Mouse (Mus musculus): ENCODE data around the gene Amotl1. TPM values are rescaled to one million over a fixed set of nuclear protein-coding genes. Genes with fewer than 3 reads are reported as not detected.
"Not testable (repeated sequence)": the region's sequence is repeated elsewhere in the genome, so short reads cannot be mapped to it uniquely, and the experiment has no call there.

Gene Amotl1
- polyA plus RNA-seq, 1 experiment from 2014 or later, result 19.1 TPM

DNA sequence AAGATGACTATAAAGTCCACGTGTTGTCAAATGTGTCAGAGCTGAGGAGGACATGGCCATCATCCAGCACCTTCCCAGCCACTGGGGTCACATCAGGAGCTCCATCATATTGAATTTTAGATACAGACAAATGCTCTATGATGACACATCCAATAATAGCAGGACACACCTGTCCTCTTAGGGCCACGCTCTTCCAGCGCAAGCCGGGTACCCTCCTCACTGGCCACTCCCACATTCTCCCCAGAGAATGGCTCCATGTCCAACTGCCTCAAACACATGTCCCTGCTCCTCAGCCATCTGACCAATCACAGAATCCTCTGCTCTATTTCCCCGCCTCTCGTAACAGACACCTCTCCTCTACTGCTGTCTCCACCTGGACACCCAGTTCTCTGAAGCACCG lies 54.2 kb downstream of the Amotl1 start:
- H3K9ac ChIP-seq (ENCODE audit: low read length), result no peak overlapping the region
- H3K4me1 ChIP-seq (ENCODE audit: control insufficient read depth, insufficient read depth, low read length), result no peaks in the 10 kb centered on the region
- no peaks in the 10 kb centered on the region for H3K9me3 ChIP-seq (ENCODE audit: control insufficient read depth, low read length)
- no peak overlapping the region for H3K4me2 ChIP-seq (ENCODE audit: low read depth)
- H3K27me3 ChIP-seq (ENCODE audit: control insufficient read depth, insufficient read depth, low read length), result no peaks in the 10 kb centered on the region
- DNase-seq (ENCODE audit: low spot score) (no peak), ATAC-seq (ENCODE audit: insufficient read depth, low FRiP score, low TSS enrichment) (no peak)
- WGBS, result 86% methylated on average over 7 of the region's 7 CpGs
- no peak overlapping the region for H3K4me3 ChIP-seq (ENCODE audit: low read depth, low read length)
- peaks cover 7% of the 10 kb centered on the region for H3K36me3 ChIP-seq (ENCODE audit: control insufficient read depth, insufficient read depth, low read length)
- H3K27ac ChIP-seq (ENCODE audit: low read depth, low read length), result no peak overlapping the region

DNA sequence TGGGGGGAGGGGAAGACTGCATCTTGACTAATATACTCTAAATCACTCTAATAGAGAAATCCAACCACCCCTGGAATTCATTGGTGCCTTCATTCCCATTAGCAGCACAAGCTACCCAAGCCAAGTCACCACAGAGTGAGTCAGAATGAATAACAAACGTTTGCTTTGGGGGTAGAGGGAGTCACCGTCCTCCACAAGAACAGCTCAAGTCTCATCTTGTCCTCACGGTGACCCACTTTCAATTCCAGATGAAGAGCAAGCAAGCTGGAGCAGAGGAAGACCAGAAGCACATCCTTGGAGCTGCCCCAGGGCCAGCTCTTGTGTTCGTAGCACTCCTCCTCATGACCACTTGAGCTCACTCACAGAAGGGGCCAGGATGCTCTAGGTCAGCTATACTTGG lies 56.2 kb downstream of the Amotl1 start:
- WGBS, result 78% methylated on average over 4 of the region's 4 CpGs
- H3K4me3 ChIP-seq (ENCODE audit: low read depth, low read length), result no peak overlapping the region
- no peak overlapping the region for H3K4me2 ChIP-seq (ENCODE audit: low read depth)
- H3K9ac ChIP-seq (ENCODE audit: low read length), result no peak overlapping the region
- H3K9me3 ChIP-seq (ENCODE audit: control insufficient read depth, low read length), result no peaks in the 10 kb centered on the region
- no peak overlapping the region for H3K27ac ChIP-seq (ENCODE audit: low read depth, low read length)
- ATAC-seq (ENCODE audit: insufficient read depth, low FRiP score, low TSS enrichment) (no peak), DNase-seq (ENCODE audit: low spot score) (no peak)
- peaks cover 7% of the 10 kb centered on the region for H3K36me3 ChIP-seq (ENCODE audit: control insufficient read depth, insufficient read depth, low read length)
- H3K27me3 ChIP-seq (ENCODE audit: control insufficient read depth, insufficient read depth, low read length), result no peaks in the 10 kb centered on the region
- peaks cover 2% of the 10 kb centered on the region; the same call in 1 of the 2 replicates for H3K4me1 ChIP-seq (ENCODE audit: control insufficient read depth, insufficient read depth, low read length)

DNA sequence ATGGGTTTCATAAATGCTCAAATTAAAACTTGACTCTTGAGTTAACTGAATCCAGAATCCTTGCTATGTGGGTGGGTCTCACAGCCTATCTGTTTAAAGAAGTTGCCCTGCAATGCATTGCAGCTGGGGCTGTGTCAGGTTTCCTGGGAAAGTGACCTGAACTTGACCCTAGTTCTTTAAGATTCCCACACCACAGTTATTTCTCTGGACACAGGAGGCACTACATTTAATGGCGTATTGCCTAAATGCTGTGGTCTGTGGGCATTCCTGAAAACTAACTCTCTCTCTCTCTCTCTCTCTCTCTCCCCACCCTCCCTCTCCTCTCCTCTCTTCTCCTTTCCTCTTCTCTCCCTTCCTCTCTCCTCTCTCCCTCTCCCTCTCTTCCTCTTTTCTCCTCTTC lies 59.2 kb downstream of the Amotl1 start:
- ATAC-seq (ENCODE audit: insufficient read depth, low FRiP score, low TSS enrichment), result no peak
- Histone ChIP-seq H3K4me2 (ENCODE audit: low read depth) (no peak overlapping the region), H3K4me3 (ENCODE audit: low read depth, low read length) (no peak overlapping the region), H3K36me3 (ENCODE audit: control insufficient read depth, insufficient read depth, low read length) (no peaks in the 10 kb centered on the region; the same call in 1 of the 2 replicates), H3K9me3 (ENCODE audit: control insufficient read depth, low read length) (no peaks in the 10 kb centered on the region), H3K27ac (ENCODE audit: low read depth, low read length) (no peak overlapping the region), H3K4me1 (ENCODE audit: control insufficient read depth, insufficient read depth, low read length) (peaks cover 2% of the 10 kb centered on the region; the same call in 1 of the 2 replicates), H3K9ac (ENCODE audit: low read length) (no peak overlapping the region), H3K27me3 (ENCODE audit: control insufficient read depth, insufficient read depth, low read length) (no peaks in the 10 kb centered on the region)
- no peak for DNase-seq (ENCODE audit: low spot score)
- WGBS, result 42% methylated on average over 1 of the region's 1 CpGs

DNA sequence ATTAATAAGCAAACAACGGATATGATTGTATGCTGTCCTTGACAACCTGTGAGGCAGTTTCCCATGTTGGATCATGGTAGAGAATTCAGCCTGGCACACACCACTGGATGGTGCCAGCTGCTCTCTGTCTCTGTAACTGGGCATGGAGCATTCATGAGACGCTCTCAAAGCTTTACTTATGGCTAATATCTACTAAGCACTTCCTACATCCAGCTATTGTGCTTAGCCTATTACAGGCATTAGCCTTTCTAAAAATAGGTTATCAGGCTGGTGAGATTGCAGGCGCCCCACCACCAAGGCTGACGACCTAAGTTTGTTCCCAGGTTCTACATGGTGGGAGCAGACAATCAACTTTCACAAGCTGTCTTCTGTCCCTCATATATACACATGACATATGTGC lies 65.9 kb downstream of the Amotl1 start:
- WGBS, result 90% methylated on average over 4 of the region's 4 CpGs
- H3K4me1 ChIP-seq (ENCODE audit: control insufficient read depth, insufficient read depth, low read length), result no peaks in the 10 kb centered on the region
- DNase-seq (ENCODE audit: low spot score) (no peak), ATAC-seq (ENCODE audit: insufficient read depth, low FRiP score, low TSS enrichment) (no peak)
- no peak overlapping the region for H3K4me2 ChIP-seq (ENCODE audit: low read depth)
- no peak overlapping the region for H3K9ac ChIP-seq (ENCODE audit: low read length)
- peaks cover 4% of the 10 kb centered on the region; the same call in 1 of the 2 replicates for H3K36me3 ChIP-seq (ENCODE audit: control insufficient read depth, insufficient read depth, low read length)
- H3K4me3 ChIP-seq (ENCODE audit: low read depth, low read length), result no peak overlapping the region
- H3K27ac ChIP-seq (ENCODE audit: low read depth, low read length), result no peak overlapping the region
- H3K9me3 ChIP-seq (ENCODE audit: control insufficient read depth, low read length), result no peaks in the 10 kb centered on the region
- no peaks in the 10 kb centered on the region for H3K27me3 ChIP-seq (ENCODE audit: control insufficient read depth, insufficient read depth, low read length)

DNA sequence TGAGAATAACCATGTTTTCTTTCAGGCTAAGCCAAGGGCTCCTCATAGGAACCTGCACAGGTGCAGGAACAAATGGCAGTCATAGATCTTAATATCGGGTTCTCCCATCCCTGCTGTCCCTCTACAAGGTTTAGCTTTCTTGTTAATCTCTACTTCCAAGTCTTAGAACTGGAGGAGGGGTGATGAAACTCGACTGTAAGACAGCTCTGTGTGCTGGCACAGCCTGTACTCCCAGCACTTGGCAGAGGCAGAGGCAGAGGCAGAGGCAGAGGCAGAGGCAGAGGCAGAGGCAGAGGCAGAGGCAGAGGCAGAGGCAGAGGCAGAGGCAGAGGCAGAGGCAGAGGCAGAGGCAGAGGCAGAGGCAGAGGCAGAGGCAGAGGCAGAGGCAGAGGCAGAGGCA lies 68.5 kb downstream of the Amotl1 start:
- WGBS, result 80% methylated on average over 2 of the region's 2 CpGs
- not testable (repeated sequence) for H3K4me3 ChIP-seq (ENCODE audit: low read depth, low read length); H3K36me3 ChIP-seq (ENCODE audit: control insufficient read depth, insufficient read depth, low read length); H3K27me3 ChIP-seq (ENCODE audit: control insufficient read depth, insufficient read depth, low read length); H3K4me2 ChIP-seq (ENCODE audit: low read depth); H3K9me3 ChIP-seq (ENCODE audit: control insufficient read depth, low read length); H3K27ac ChIP-seq (ENCODE audit: low read depth, low read length); ATAC-seq (ENCODE audit: insufficient read depth, low FRiP score, low TSS enrichment); DNase-seq (ENCODE audit: low spot score); H3K9ac ChIP-seq (ENCODE audit: low read length); H3K4me1 ChIP-seq (ENCODE audit: control insufficient read depth, insufficient read depth, low read length)

DNA sequence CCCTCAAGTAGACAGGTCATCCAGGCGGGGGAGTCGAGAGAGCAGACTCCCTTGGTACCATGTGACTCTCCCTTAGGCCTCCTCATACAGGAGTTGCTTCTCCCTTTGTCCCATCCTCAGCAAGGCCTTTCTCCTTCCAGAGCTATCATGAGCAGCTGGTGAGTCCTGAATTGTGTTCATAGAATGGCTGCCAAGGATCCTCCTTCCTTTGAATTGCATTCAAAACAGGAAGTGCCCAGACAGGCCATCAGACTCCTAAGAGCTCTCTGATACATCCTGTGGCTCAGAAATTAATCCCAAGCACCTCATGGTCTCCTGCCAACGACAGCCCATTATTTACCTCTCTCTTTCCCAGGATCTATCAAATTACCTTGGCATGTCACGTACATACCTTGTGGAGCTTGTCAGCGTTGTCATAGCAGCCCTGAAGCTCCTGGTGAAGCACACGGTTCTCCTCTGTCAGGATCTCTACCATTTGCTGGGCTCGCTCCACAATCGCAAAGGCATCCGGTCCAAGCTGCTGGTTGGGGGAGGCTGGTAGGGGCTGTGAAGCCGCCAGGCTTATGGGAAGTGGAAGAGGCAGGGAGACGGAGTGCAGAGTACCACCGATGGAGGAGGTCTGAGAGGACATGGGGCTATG lies 70.0 kb downstream of the Amotl1 start:
- ATAC-seq (ENCODE audit: insufficient read depth, low FRiP score, low TSS enrichment) (no peak), DNase-seq (ENCODE audit: low spot score) (no peak)
- Histone ChIP-seq H3K9ac (ENCODE audit: low read length) (no peak overlapping the region), H3K4me1 (ENCODE audit: control insufficient read depth, insufficient read depth, low read length) (no peaks in the 10 kb centered on the region), H3K27ac (ENCODE audit: low read depth, low read length) (no peak overlapping the region), H3K4me2 (ENCODE audit: low read depth) (no peak overlapping the region), H3K36me3 (ENCODE audit: control insufficient read depth, insufficient read depth, low read length) (peaks cover 5% of the 10 kb centered on the region; the same call in 1 of the 2 replicates), H3K4me3 (ENCODE audit: low read depth, low read length) (no peak overlapping the region), H3K9me3 (ENCODE audit: control insufficient read depth, low read length) (no peaks in the 10 kb centered on the region), H3K27me3 (ENCODE audit: control insufficient read depth, insufficient read depth, low read length) (no peaks in the 10 kb centered on the region)
- 84% methylated on average over 12 of the region's 12 CpGs for WGBS

DNA sequence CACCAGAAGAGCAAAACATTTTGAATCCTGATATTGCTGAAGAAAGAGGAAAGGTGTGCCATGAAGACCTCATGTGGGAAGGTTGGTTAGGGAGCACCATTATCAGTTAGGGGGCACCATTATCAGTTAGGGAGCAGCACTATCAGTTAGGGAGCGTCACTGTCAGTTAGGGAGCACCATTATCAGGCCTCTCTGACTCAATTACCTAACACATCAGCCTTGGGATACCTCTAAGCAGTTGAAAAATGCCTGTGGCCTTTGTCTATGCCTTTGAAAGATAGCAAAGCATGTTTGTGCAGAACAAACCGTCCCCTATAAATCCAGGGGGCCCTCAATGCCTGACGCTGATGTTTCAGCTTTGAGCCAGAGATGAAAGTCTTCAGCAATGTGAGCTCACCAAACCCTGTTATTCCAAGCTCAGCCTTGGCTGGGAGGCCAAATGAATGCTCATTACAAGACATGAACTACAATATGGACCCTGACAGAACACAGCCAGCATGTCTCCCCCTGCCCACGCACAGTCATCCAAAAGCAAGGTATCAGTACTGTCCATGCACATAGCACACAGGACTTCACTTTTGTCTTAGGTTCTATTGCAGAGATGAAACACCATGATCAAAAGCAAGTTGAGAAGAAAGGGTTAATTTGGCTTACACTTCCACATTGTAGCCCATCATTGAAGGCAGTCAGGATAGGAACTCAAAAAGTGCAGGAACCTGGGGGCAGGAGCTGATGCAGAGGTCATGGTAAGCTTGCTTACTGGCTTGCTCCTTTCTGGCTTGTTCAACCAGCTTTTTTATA lies 75.5 kb downstream of the Amotl1 start:
- Histone ChIP-seq H3K27ac (ENCODE audit: low read depth, low read length) (no peak overlapping the region), H3K9me3 (ENCODE audit: control insufficient read depth, low read length) (no peaks in the 10 kb centered on the region), H3K36me3 (ENCODE audit: control insufficient read depth, insufficient read depth, low read length) (peaks cover 10% of the 10 kb centered on the region; the same call in 1 of the 2 replicates), H3K27me3 (ENCODE audit: control insufficient read depth, insufficient read depth, low read length) (no peaks in the 10 kb centered on the region), H3K4me2 (ENCODE audit: low read depth) (no peak overlapping the region), H3K4me3 (ENCODE audit: low read depth, low read length) (no peak overlapping the region), H3K4me1 (ENCODE audit: control insufficient read depth, insufficient read depth, low read length) (no peaks in the 10 kb centered on the region), H3K9ac (ENCODE audit: low read length) (no peak overlapping the region)
- ATAC-seq (ENCODE audit: insufficient read depth, low FRiP score, low TSS enrichment) (no peak), DNase-seq (ENCODE audit: low spot score) (no peak)
- 90% methylated on average over 4 of the region's 4 CpGs for WGBS

DNA sequence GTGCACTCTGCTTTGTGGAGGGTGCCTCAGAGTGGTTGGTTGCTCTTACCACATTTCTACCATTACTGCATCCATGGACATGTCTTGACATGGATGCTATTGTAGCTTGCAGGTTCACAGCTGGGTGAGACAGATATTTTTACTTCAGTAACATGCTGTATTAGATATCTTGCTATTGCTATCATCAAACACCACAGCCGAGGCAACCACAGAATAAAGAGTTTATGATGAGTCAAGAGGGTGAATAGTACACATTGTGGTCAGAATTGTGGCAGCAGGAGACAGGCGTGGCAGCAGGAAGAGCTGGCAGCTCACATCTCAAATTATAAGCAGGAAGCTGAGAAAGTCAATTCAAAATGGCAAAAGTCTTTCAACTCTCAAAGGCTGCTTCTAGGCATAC lies 76.4 kb downstream of the Amotl1 start:
- ATAC-seq (ENCODE audit: insufficient read depth, low FRiP score, low TSS enrichment) (no peak), DNase-seq (ENCODE audit: low spot score) (no peak)
- H3K9ac ChIP-seq (ENCODE audit: low read length), result no peak overlapping the region
- WGBS, result 89% methylated on average over 2 of the region's 2 CpGs
- peaks cover 12% of the 10 kb centered on the region; the same call in 1 of the 2 replicates for H3K36me3 ChIP-seq (ENCODE audit: control insufficient read depth, insufficient read depth, low read length)
- H3K4me2 ChIP-seq (ENCODE audit: low read depth), result no peak overlapping the region
- H3K27ac ChIP-seq (ENCODE audit: low read depth, low read length), result no peak overlapping the region
- no peak overlapping the region for H3K4me3 ChIP-seq (ENCODE audit: low read depth, low read length)
- H3K4me1 ChIP-seq (ENCODE audit: control insufficient read depth, insufficient read depth, low read length), result no peaks in the 10 kb centered on the region
- no peaks in the 10 kb centered on the region for H3K9me3 ChIP-seq (ENCODE audit: control insufficient read depth, low read length)
- H3K27me3 ChIP-seq (ENCODE audit: control insufficient read depth, insufficient read depth, low read length), result no peaks in the 10 kb centered on the region

DNA sequence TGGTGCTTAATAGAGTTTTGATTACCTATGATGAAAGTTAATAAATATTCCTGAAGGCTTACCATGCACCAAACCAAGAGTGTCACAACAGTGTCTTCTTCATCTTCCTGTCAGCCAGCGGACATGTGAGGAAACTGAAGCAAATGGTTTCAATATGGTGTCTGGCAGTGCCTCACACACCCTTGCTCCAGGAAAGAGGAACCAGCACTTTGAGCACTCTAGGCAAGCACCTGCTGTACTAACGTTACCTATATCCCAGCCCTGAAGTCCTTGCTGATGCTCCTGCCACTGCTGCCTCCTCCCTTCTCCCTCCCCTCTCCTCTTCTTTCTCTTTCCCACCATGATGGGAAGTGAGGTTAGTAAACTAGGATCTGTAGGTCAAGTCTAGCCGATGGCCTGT lies 80.4 kb downstream of the Amotl1 start:
- Histone ChIP-seq H3K36me3 (ENCODE audit: control insufficient read depth, insufficient read depth, low read length) (peaks cover 16% of the 10 kb centered on the region), H3K9me3 (ENCODE audit: control insufficient read depth, low read length) (no peaks in the 10 kb centered on the region), H3K4me1 (ENCODE audit: control insufficient read depth, insufficient read depth, low read length) (no peaks in the 10 kb centered on the region), H3K27ac (ENCODE audit: low read depth, low read length) (no peak overlapping the region), H3K4me3 (ENCODE audit: low read depth, low read length) (no peak overlapping the region), H3K9ac (ENCODE audit: low read length) (no peak overlapping the region), H3K4me2 (ENCODE audit: low read depth) (no peak overlapping the region), H3K27me3 (ENCODE audit: control insufficient read depth, insufficient read depth, low read length) (no peaks in the 10 kb centered on the region)
- DNase-seq (ENCODE audit: low spot score) (no peak), ATAC-seq (ENCODE audit: insufficient read depth, low FRiP score, low TSS enrichment) (no peak)
- WGBS, result 94% methylated on average over 3 of the region's 3 CpGs

Data from neural tube, embryonic 11.5 days (tissue).